Mouse (Mus musculus) subcutaneous adipose tissue, adult 2 months (tissue): ENCODE measurements around the gene Gpbp1. TPM values are rescaled to one million over a fixed set of nuclear protein-coding genes. Genes with fewer than 3 reads are reported as not detected.

Experiments used
- polyA plus RNA-seq: library from polyadenylated mRNA; depleted of rRNA; stranded (reverse); fragments of >200 nt; gene quantifications from 2 replicates; pipeline ENCODE4 v1.2.3, GENCODE M21; 2012; ENCODE audit warnings: low replicate concordance; rRNA removed

Gene Gpbp1
- polyA plus RNA-seq = 3.9 and 4.8 TPM in 2 replicates

GRCm38 (mm10) chr13:111489802-111490723 lies at the start of gene Gpbp1:
TSS of gene Gpbp1 (minus strand) at chr13:111490111.

Other genes starting within 250 kb of the Gpbp1 start
- gene Actbl2, start 235.1 kb downstream of the Gpbp1 start, polyA plus RNA-seq = 0.06 TPM in 1 of 2 replicates, not detected in the other
- gene Gm49496, start 59.8 kb upstream of the Gpbp1 start, polyA plus RNA-seq = not detected in 2 replicates
- gene Gm10198, start 102.7 kb upstream of the Gpbp1 start, polyA plus RNA-seq = not detected in 2 replicates
- gene Mier3, start 190.9 kb upstream of the Gpbp1 start, polyA plus RNA-seq = 5.6 and 9.1 TPM in 2 replicates